Mouse (Mus musculus) brain, embryonic 14.5 days (tissue): Measurements from ENCODE around the gene Sned1.
"Not testable (repeated sequence)": the region's sequence is repeated elsewhere in the genome, so short reads cannot be mapped to it uniquely, and the experiment has no call there.

ENCODE experiments used
- CTCF ChIP-seq: fragments of 200-500 bp; IDR thresholded peaks from 2 replicates; pipeline ENCODE4 v1.5.1; 2012; ENCODE audit warnings: inconsistent platforms, mild to moderate bottlenecking, moderate library complexity, borderline replicate concordance; ENCODE audit not compliant: insufficient read depth, insufficient read length; ENCODE audit errors: extremely low read depth
- POLR2A ChIP-seq: fragments of 200-500 bp; IDR thresholded peaks from 2 replicates; pipeline ENCODE4 v1.6.1; 2012; ENCODE audit warnings: mild to moderate bottlenecking, inconsistent platforms, borderline replicate concordance; ENCODE audit not compliant: poor library complexity, insufficient read depth, insufficient read length, severe bottlenecking; ENCODE audit errors: extremely low read depth

- not testable (repeated sequence) for TF ChIP-seq CTCF, POLR2A
Observed at GRCm38 (mm10) chr1:93197454-93197853, 38.2 kb upstream of the Sned1 start.
